Mouse (Mus musculus): ENCODE measurements around the gene Gm20388.

GRCm38 (mm10) chr8:121013318-121013717 is 1102.7 kb downstream of the Gm20388 start:
- TF ChIP-seq CTCF (IDR thresholded peaks at IDR 0.05; ENCODE audit: low read depth) (no peak), EP300 (IDR thresholded peaks at IDR 0.05; ENCODE audit: low read depth) (no peak)

Measured in liver, embryonic 14.5 days (tissue).